Mouse (Mus musculus): ENCODE results near the gene Fshr. TPM values are rescaled to one million over a fixed set of nuclear protein-coding genes. Genes with fewer than 3 reads are reported as not detected.
"Not testable (repeated sequence)": the region's sequence is repeated elsewhere in the genome, so short reads cannot be mapped to it uniquely, and the experiment has no call there.

Gene Fshr
- total and polyA plus RNA-seq, 2 experiments from 2014 or later: not detected

DNA sequence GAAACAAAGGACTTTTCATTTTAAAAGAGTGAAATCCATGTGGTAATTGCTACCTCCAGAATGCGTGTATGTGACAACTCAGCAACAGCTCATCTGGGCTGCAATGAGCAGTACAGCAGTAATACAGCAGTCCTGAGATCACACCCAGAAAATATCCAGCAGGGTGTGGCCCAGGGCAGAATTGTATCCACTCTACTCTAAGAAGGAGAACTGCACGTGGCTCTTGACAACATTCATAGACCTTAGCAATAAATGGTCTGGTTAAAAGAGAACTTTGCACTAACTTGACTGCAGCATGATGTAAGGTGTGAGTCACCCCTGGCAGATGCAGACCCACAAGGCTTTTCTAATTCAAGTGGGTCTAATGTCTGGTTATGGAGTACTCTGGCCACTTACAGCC lies 80.5 kb downstream of the Fshr start:
- no peaks in the 10 kb centered on the region for H3K4me1 ChIP-seq (ENCODE audit: insufficient read depth, low read length)
- no peaks in the 10 kb centered on the region for H3K36me3 ChIP-seq (ENCODE audit: insufficient read depth, low read length)
- H3K4me2 ChIP-seq (ENCODE audit: low read depth, low read length): no peak overlapping the region
- DNase-seq (ENCODE audit: low spot score) (no peak), ATAC-seq (no peak)
- 72% methylated on average over 2 of the region's 2 CpGs for WGBS
- H3K9ac ChIP-seq (replicated peaks; ENCODE audit: low read length): no peak overlapping the region
- no peak for TF ChIP-seq CTCF (IDR thresholded peaks at IDR 0.05; ENCODE audit: low read depth)
- H3K27ac ChIP-seq: no peak overlapping the region
- H3K4me3 ChIP-seq (ENCODE audit: low read length): no peak overlapping the region
- H3K9me3 ChIP-seq (ENCODE audit: low read length): no peaks in the 10 kb centered on the region
- H3K27me3 ChIP-seq (ENCODE audit: insufficient read depth, low read length): no peaks in the 10 kb centered on the region

- no peaks in the 10 kb centered on the region for H3K4me1 ChIP-seq (ENCODE audit: insufficient read depth, low read length)
- WGBS: 65% methylated on average over 2 of the region's 2 CpGs
- no peaks in the 10 kb centered on the region for H3K27me3 ChIP-seq (ENCODE audit: insufficient read depth, low read length)
- TF ChIP-seq CTCF (IDR thresholded peaks at IDR 0.05; ENCODE audit: low read depth): no peak
- H3K9ac ChIP-seq (replicated peaks; ENCODE audit: low read length): no peak overlapping the region
- H3K4me3 ChIP-seq (ENCODE audit: low read length): no peak overlapping the region
- H3K36me3 ChIP-seq (ENCODE audit: insufficient read depth, low read length): no peaks in the 10 kb centered on the region
- DNase-seq (ENCODE audit: low spot score) (no peak), ATAC-seq (no peak)
- no peak overlapping the region for H3K27ac ChIP-seq
- H3K4me2 ChIP-seq (ENCODE audit: low read depth, low read length): no peak overlapping the region
- no peaks in the 10 kb centered on the region for H3K9me3 ChIP-seq (ENCODE audit: low read length)
Measured at GRCm38 (mm10) chr17:89119250-89119649, 81.2 kb downstream of the Fshr start.

DNA sequence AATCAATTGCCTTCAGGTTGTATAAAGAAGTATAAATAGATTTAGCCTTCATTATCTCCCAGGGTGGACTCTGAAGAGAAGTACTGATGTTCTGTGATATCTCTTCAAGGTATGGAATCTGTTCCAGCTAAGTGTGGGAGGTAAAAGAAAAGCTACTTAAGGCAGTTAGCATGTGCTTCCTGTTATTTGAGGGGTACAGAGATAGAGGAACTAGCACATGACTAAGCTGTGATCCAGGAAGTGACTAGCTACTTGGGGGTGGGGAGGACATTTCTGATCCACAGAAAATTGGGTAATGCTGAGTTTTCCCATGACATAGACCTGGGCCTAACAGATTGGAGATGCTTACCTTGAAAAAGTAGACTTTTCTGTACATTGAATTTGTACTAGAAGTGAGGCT lies 86.5 kb downstream of the Fshr start:
- no peak for TF ChIP-seq CTCF (IDR thresholded peaks at IDR 0.05; ENCODE audit: low read depth)
- Histone ChIP-seq H3K27ac (no peak overlapping the region), H3K9ac (replicated peaks; ENCODE audit: low read length) (no peak overlapping the region), H3K4me1 (ENCODE audit: insufficient read depth, low read length) (no peaks in the 10 kb centered on the region), H3K4me2 (ENCODE audit: low read depth, low read length) (no peak overlapping the region), H3K4me3 (ENCODE audit: low read length) (no peak overlapping the region), H3K27me3 (ENCODE audit: insufficient read depth, low read length) (no peaks in the 10 kb centered on the region), H3K36me3 (ENCODE audit: insufficient read depth, low read length) (no peaks in the 10 kb centered on the region), H3K9me3 (ENCODE audit: low read length) (no peaks in the 10 kb centered on the region)
- ATAC-seq: no peak
- no peak for DNase-seq (ENCODE audit: low spot score)

DNA sequence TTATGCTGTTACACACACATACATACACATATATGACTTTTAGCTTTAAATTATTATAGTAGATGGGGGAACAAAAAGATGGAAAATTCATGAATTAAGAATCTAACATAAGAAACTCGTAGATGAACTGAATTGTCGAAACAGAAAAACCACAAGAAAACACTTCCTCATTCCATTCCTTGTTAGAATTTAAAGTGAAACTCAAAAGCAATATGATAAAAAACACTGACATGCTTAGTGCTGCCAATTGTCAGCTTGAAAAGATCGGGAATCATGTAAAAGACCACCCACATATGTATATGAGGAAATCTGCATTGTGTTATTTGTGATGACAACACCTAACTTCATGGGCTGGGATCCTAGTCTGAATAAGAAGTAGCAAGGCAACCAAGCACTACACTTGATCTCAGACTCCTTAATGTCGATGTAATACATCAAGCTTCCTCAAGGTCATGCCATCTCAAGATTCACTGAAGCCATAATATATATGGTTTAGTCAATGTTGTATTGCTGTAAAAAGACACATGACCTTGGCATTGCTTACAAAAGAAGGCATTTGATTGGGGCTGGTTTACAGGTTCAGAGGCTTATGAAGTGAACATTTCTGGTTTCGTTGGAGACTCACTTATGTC lies 99.6 kb downstream of the Fshr start:
- no peak for ATAC-seq
- H3K9me3 ChIP-seq (ENCODE audit: low read length): no peaks in the 10 kb centered on the region
- H3K27ac ChIP-seq: no peak overlapping the region
- no peaks in the 10 kb centered on the region for H3K27me3 ChIP-seq (ENCODE audit: insufficient read depth, low read length)
- H3K4me1 ChIP-seq (ENCODE audit: insufficient read depth, low read length): no peaks in the 10 kb centered on the region
- no peak for TF ChIP-seq CTCF (IDR thresholded peaks at IDR 0.05; ENCODE audit: low read depth)
- no peak overlapping the region for H3K4me3 ChIP-seq (ENCODE audit: low read length)
- H3K4me2 ChIP-seq (ENCODE audit: low read depth, low read length): no peak overlapping the region
- no peak overlapping the region for H3K9ac ChIP-seq (replicated peaks; ENCODE audit: low read length)
- WGBS: 92% methylated on average over 5 of the region's 5 CpGs
- H3K36me3 ChIP-seq (ENCODE audit: insufficient read depth, low read length): no peaks in the 10 kb centered on the region
- no peak for DNase-seq (ENCODE audit: low spot score)

DNA sequence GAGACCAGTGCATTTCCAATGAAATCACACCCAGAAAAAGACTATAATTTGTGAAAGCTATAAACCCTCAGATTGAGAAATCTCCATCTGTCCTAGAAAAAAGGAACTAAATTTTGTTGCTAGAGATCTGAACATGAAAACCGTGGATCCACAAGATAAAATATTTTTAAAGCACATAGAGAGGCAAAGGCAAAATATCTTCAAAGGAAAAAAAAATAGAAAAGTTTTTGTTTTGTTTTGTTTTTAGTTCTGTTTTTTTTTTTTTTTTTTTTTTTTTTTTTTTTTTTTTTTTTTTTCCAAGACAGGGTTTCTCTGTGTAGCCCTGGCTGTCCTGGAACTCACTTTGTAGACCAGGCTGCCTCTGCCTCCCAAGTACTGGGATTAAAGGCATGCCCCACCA lies 100.7 kb downstream of the Fshr start:
- not testable (repeated sequence) for H3K27me3 ChIP-seq (ENCODE audit: insufficient read depth, low read length); H3K4me1 ChIP-seq (ENCODE audit: insufficient read depth, low read length); H3K36me3 ChIP-seq (ENCODE audit: insufficient read depth, low read length); DNase-seq (ENCODE audit: low spot score); H3K27ac ChIP-seq; H3K9me3 ChIP-seq (ENCODE audit: low read length); ATAC-seq; H3K4me2 ChIP-seq (ENCODE audit: low read depth, low read length); H3K4me3 ChIP-seq (ENCODE audit: low read length); H3K9ac ChIP-seq (replicated peaks; ENCODE audit: low read length)
- 90% methylated on average over 1 of the region's 1 CpGs for WGBS

GRCm38 (mm10) chr17:89089692-89090475 lies 110.6 kb downstream of the Fshr start:
- 62% methylated on average over 5 of the region's 5 CpGs for WGBS
- Histone ChIP-seq H3K27me3 (ENCODE audit: insufficient read depth, low read length) (no peaks in the 10 kb centered on the region), H3K27ac (no peak overlapping the region), H3K4me1 (ENCODE audit: insufficient read depth, low read length) (no peaks in the 10 kb centered on the region), H3K4me2 (ENCODE audit: low read depth, low read length) (no peak overlapping the region), H3K9me3 (ENCODE audit: low read length) (no peaks in the 10 kb centered on the region), H3K36me3 (ENCODE audit: insufficient read depth, low read length) (no peaks in the 10 kb centered on the region), H3K9ac (replicated peaks; ENCODE audit: low read length) (no peak overlapping the region), H3K4me3 (ENCODE audit: low read length) (no peak overlapping the region)
- DNase-seq (ENCODE audit: low spot score): no peak
- TF ChIP-seq CTCF (IDR thresholded peaks at IDR 0.05; ENCODE audit: low read depth): no peak
- no peak for ATAC-seq

GRCm38 (mm10) chr17:89082897-89083296 lies 117.6 kb downstream of the Fshr start:
- no peak for ATAC-seq
- Histone ChIP-seq H3K9me3 (ENCODE audit: low read length) (no peaks in the 10 kb centered on the region), H3K4me2 (ENCODE audit: low read depth, low read length) (no peak overlapping the region), H3K4me3 (ENCODE audit: low read length) (no peak overlapping the region), H3K27me3 (ENCODE audit: insufficient read depth, low read length) (no peaks in the 10 kb centered on the region), H3K27ac (no peak overlapping the region), H3K4me1 (ENCODE audit: insufficient read depth, low read length) (no peaks in the 10 kb centered on the region), H3K9ac (replicated peaks; ENCODE audit: low read length) (no peak overlapping the region), H3K36me3 (ENCODE audit: insufficient read depth, low read length) (no peaks in the 10 kb centered on the region)
- no peak for DNase-seq (ENCODE audit: low spot score)
- TF ChIP-seq CTCF (IDR thresholded peaks at IDR 0.05; ENCODE audit: low read depth): no peak
- 62% methylated on average over 2 of the region's 2 CpGs for WGBS
